In the genomic region with DNA sequence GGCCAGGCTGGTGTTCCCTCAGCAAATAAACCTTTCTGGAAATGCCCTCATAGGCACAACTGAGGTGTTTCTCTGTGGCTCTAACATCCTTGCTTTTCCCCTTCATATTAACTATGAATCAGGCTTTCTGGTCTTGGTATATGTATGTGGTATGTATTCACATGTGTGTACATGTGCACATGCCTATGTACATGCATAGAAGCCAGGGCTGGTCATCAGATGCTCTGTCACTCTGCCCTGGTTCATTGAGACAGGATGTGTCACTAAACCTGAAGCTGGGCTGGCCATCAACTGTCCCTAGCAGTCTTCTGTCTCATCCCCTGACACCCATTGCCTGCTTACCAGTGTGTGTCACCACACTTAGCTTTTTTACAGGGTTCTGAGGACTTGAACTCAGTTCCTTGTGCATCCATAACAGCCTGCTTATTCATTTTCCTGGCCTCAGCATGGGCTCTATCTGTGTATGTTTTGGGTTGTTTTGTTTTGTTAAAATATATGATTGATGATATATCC, we compare ENCODE assay signal across 22 mouse cellular contexts. TPM values are rescaled to one million over a fixed set of nuclear protein-coding genes. Genes with fewer than 3 reads are reported as not detected.
DNase-seq lines count a peak whose midpoint lies in the region; ATAC-seq and TF ChIP-seq lines count a peak whose summit lies in the region.
"Had no signal": no experiment of that assay in that cellular context is flagged by ENCODE, and none has a peak within 500 bp of the region (broad histone marks: within the 10 kb centered on the region; RNA-seq: fewer than 3 reads in every experiment).

No protein-coding gene starts in this region.

- DNase-seq in heart, adult 11 months: peak; percentile 52
- no peak for DNase-seq in heart, embryonic 10.5 days (ENCODE audit: low spot score)
- DNase-seq in MEL (ENCODE audit: low read depth, low spot score): peak; percentile 54
- DNase-seq in limb, embryonic 10.5 days (ENCODE audit: low spot score): no peak
- DNase-seq in midbrain, embryonic 10.5 days (ENCODE audit: low spot score): no peak
- DNase-seq: adrenal gland, adult 2 months; adrenal gland, adult 8-10 months; adrenal gland, postnatal 10 days; adrenal gland, postnatal 14 days; adrenal gland, postnatal 25 days; adrenal gland, postnatal 36 days; B cell, adult 2 months; cerebellum, adult 11 months; cerebellum, adult 11-12 months; cerebellum, adult 18-20 months; cerebellum, adult 2 months had no signal

- no peak for TF ChIP-seq EP300 in MEL (IDR thresholded peaks at IDR 0.05; ENCODE audit: low read depth in 1 of 2, low read length in 2 of 2)

- no peak for TF ChIP-seq RAD21 in MEL (IDR thresholded peaks at IDR 0.05; ENCODE audit: low read depth, low read length)

- H3K79me2 ChIP-seq in MEL (ENCODE audit: control insufficient read depth, insufficient read depth, low read length, poor library complexity): peaks cover 5% of the 10 kb centered on the region

- no peaks in the 10 kb centered on the region for H3K27me3 ChIP-seq in heart, embryonic 10.5 days (ENCODE audit: insufficient read depth, poor library complexity, severe bottlenecking)
- no peaks in the 10 kb centered on the region for H3K27me3 ChIP-seq in MEL (ENCODE audit: control insufficient read depth in 1 of 2, insufficient read depth in 2 of 2, low read length in 2 of 2)
- H3K27me3 ChIP-seq in limb, embryonic 10.5 days (ENCODE audit: low read depth, poor library complexity, severe bottlenecking): no peaks in the 10 kb centered on the region
- no peaks in the 10 kb centered on the region for H3K27me3 ChIP-seq in midbrain, embryonic 10.5 days (ENCODE audit: low read depth, poor library complexity, severe bottlenecking)
- H3K27me3 ChIP-seq: CH12.LX, Patski had no signal

- no peak for TF ChIP-seq CTCF in MEL (IDR thresholded peaks at IDR 0.05 in 2 of 3, conservative IDR thresholded peaks at IDR 0.05 in 1 of 3; ENCODE audit: control insufficient read depth in 1 of 3, insufficient read depth in 1 of 3, low read depth in 2 of 3, low read length in 3 of 3, poor library complexity in 1 of 3, severe bottlenecking in 1 of 3)

- no peak overlapping the region for H3K9ac ChIP-seq in MEL (ENCODE audit: control insufficient read depth, low read depth, low read length, poor library complexity, severe bottlenecking)

- H3K4me1 ChIP-seq in heart, embryonic 10.5 days: no peaks in the 10 kb centered on the region
- peaks cover 15 to 24% of the 10 kb centered on the region in 2 experiments for H3K4me1 ChIP-seq in MEL (ENCODE audit: control insufficient read depth in 1 of 2, insufficient read depth in 2 of 2, low read length in 2 of 2)
- H3K4me1 ChIP-seq in limb, embryonic 10.5 days: no peaks in the 10 kb centered on the region
- no peaks in the 10 kb centered on the region for H3K4me1 ChIP-seq in midbrain, embryonic 10.5 days

- no peaks in the 10 kb centered on the region for H3K9me3 ChIP-seq in heart, embryonic 10.5 days
- H3K9me3 ChIP-seq in MEL (replicated peaks; ENCODE audit: insufficient read depth, low read length): no peaks in the 10 kb centered on the region
- no peaks in the 10 kb centered on the region for H3K9me3 ChIP-seq in limb, embryonic 10.5 days (replicated peaks)
- no peaks in the 10 kb centered on the region for H3K9me3 ChIP-seq in midbrain, embryonic 10.5 days (replicated peaks)
- H3K9me3 ChIP-seq: G1E had no signal

- no peak overlapping the region for H3K27ac ChIP-seq in heart, embryonic 10.5 days
- peak overlapping the region; percentile 20; the same call in 1 of the 2 replicates for H3K27ac ChIP-seq in MEL (ENCODE audit: control insufficient read depth, low read depth, low read length)
- H3K27ac ChIP-seq in limb, embryonic 10.5 days: no peak overlapping the region
- no peak overlapping the region for H3K27ac ChIP-seq in midbrain, embryonic 10.5 days (replicated peaks)

- TF ChIP-seq POLR2A in MEL (IDR thresholded peaks at IDR 0.05; ENCODE audit: control insufficient read depth in 1 of 2, insufficient read depth in 1 of 2, low read depth in 1 of 2, low read length in 2 of 2, poor library complexity in 1 of 2): peak in 1 of 2 experiments; percentile 39; a peak in 1 of 4 replicates

- H3K36me3 ChIP-seq in heart, embryonic 10.5 days: peaks cover 51% of the 10 kb centered on the region
- H3K36me3 ChIP-seq in MEL (ENCODE audit: control insufficient read depth in 1 of 2, insufficient read depth in 2 of 2, low read length in 2 of 2): peaks cover 6 to 34% of the 10 kb centered on the region in 2 experiments
- H3K36me3 ChIP-seq in limb, embryonic 10.5 days: peaks cover 74% of the 10 kb centered on the region
- H3K36me3 ChIP-seq in midbrain, embryonic 10.5 days: peaks cover 69% of the 10 kb centered on the region

- 0 out of 2 replicates have a peak, but pooled peaks have one; percentile 37 for ATAC-seq in megakaryocyte-erythroid progenitor cell, adult 5-6 weeks (replicated peaks; ENCODE audit: low FRiP score, low TSS enrichment, poor library complexity, severe bottlenecking)
- ATAC-seq: activated CD4-positive, CD25-positive, alpha-beta regulatory T cell, adult 4 months; CD4-positive, CD25-positive, alpha-beta regulatory T cell, adult 4 months; Patski had no signal

- H3K4me3 ChIP-seq in heart, embryonic 10.5 days: no peak overlapping the region
- no peak overlapping the region for H3K4me3 ChIP-seq in MEL (ENCODE audit: control insufficient read depth in 1 of 2, insufficient read depth in 1 of 2, low read depth in 2 of 2, low read length in 2 of 2)
- no peak overlapping the region for H3K4me3 ChIP-seq in limb, embryonic 10.5 days
- no peak overlapping the region for H3K4me3 ChIP-seq in midbrain, embryonic 10.5 days

TF ChIP-seq in MEL, 35 proteins besides CTCF, POLR2A, EP300 and RAD21:
- no peak for TF ChIP-seq GATA1 (IDR thresholded peaks at IDR 0.05; ENCODE audit: low read depth, low read length)
- no peak for TF ChIP-seq TCF12 (IDR thresholded peaks at IDR 0.05; ENCODE audit: low read depth, low read length)
- peak; percentile 93; the same call in 1 of the 2 replicates for TF ChIP-seq POLR2AphosphoS5 (IDR thresholded peaks at IDR 0.05; ENCODE audit: borderline replicate concordance, low read depth, low read length)
- no peak for TF ChIP-seq MYC (IDR thresholded peaks at IDR 0.05; ENCODE audit: low read depth, low read length)
- no peak for TF ChIP-seq ELF1 (IDR thresholded peaks at IDR 0.05; ENCODE audit: low read depth, low read length)
- TF ChIP-seq POLR2AphosphoS2 (IDR thresholded peaks at IDR 0.05; ENCODE audit: low read length): peak; percentile 75; the same call in 1 of the 2 replicates
- TF ChIP-seq ZNF384 (IDR thresholded peaks at IDR 0.05; ENCODE audit: low read depth, low read length): no peak
- TF ChIP-seq MXI1 (IDR thresholded peaks at IDR 0.05; ENCODE audit: low read depth, low read length): no peak
- peak; percentile 27; the same call in 1 of the 2 replicates for TF ChIP-seq NELFE (IDR thresholded peaks at IDR 0.05; ENCODE audit: low read depth, low read length)
- TF ChIP-seq KAT2A (conservative IDR thresholded peaks at IDR 0.05; ENCODE audit: low read depth, low read length): no peak
- no peak for TF ChIP-seq MAZ (IDR thresholded peaks at IDR 0.05; ENCODE audit: low read depth, low read length)
- no peak for TF ChIP-seq SIN3A (IDR thresholded peaks at IDR 0.05; ENCODE audit: low read length)
- no peak for TF ChIP-seq CHD2 (IDR thresholded peaks at IDR 0.05; ENCODE audit: low read length)
TF ChIP-seq in MEL: peak in this region for 3.

RNA-seq across cellular contexts. Expression of a gene that starts 26.3 kb away (rescaled TPM):
- polyA plus RNA-seq in heart, embryonic 10.5 days (2016; fragmentation: Nextera tagmentation; extraction: Ambion mirVana): 13.4 and 20.3 TPM in 2 replicates
- 20.3 and 22.2 TPM in 2 replicates for total RNA-seq in MEL (2012; rRNA removed)
- 10 to 100 TPM in 1 of 2 experiments, not detected in 1; 15.9 TPM for polyA plus RNA-seq in MEL (2012; ENCODE audit: insufficient read depth in 1 of 2, insufficient read length in 2 of 2, low read depth in 1 of 2, low replicate concordance in 2 of 2, missing spikeins in 1 of 2)
- total RNA-seq in megakaryocyte-erythroid progenitor cell, adult 5-6 weeks (2014; fragmentation: Nextera tagmentation): 17.0 and 22.5 TPM in 2 replicates
- total RNA-seq in megakaryocyte-erythroid progenitor cell, adult 5-6 weeks (2017): 13.1 and 25.6 TPM in 2 replicates
- polyA plus RNA-seq in limb, embryonic 10.5 days (2016; fragmentation: Nextera tagmentation; extraction: Ambion mirVana): 27.3 and 29.6 TPM in 2 replicates
- 23.0 and 24.2 TPM in 2 replicates for polyA plus RNA-seq in midbrain, embryonic 10.5 days (2016; fragmentation: Nextera tagmentation; extraction: Ambion mirVana)

RNA-seq across cellular contexts. Expression of a gene that starts 26.4 kb away (rescaled TPM):
- 60.4 and 73.5 TPM in 2 replicates for polyA plus RNA-seq in heart, embryonic 10.5 days (2016; fragmentation: Nextera tagmentation; extraction: Ambion mirVana)
- 43.7 and 50.9 TPM in 2 replicates for total RNA-seq in MEL (2012; rRNA removed)
- polyA plus RNA-seq in MEL (2012; ENCODE audit: insufficient read depth in 1 of 2, insufficient read length in 2 of 2, low read depth in 1 of 2, low replicate concordance in 2 of 2, missing spikeins in 1 of 2): 10 to 100 TPM in 1 of 2 experiments, not detected in 1; 76.0 TPM
- 59.8 and 92.5 TPM in 2 replicates for total RNA-seq in megakaryocyte-erythroid progenitor cell, adult 5-6 weeks (2014; fragmentation: Nextera tagmentation)
- total RNA-seq in megakaryocyte-erythroid progenitor cell, adult 5-6 weeks (2017): 107 and 111 TPM in 2 replicates
- polyA plus RNA-seq in limb, embryonic 10.5 days (2016; fragmentation: Nextera tagmentation; extraction: Ambion mirVana): 89.8 and 111 TPM in 2 replicates
- 83.3 and 88.9 TPM in 2 replicates for polyA plus RNA-seq in midbrain, embryonic 10.5 days (2016; fragmentation: Nextera tagmentation; extraction: Ambion mirVana)

RNA-seq across cellular contexts. Expression of a gene that starts 29.4 kb away (rescaled TPM):
- polyA plus RNA-seq in heart, embryonic 10.5 days (2016; fragmentation: Nextera tagmentation; extraction: Ambion mirVana): 1.2 and 1.6 TPM in 2 replicates
- total RNA-seq in MEL (2012; rRNA removed): not detected in 2 replicates
- not detected for polyA plus RNA-seq in MEL (2012; ENCODE audit: insufficient read depth in 1 of 2, insufficient read length in 2 of 2, low read depth in 1 of 2, low replicate concordance in 2 of 2, missing spikeins in 1 of 2)
- 0.46 and 0.54 TPM in 2 replicates for total RNA-seq in megakaryocyte-erythroid progenitor cell, adult 5-6 weeks (2014; fragmentation: Nextera tagmentation)
- 0.08 and 1.6 TPM in 2 replicates for total RNA-seq in megakaryocyte-erythroid progenitor cell, adult 5-6 weeks (2017)
- 0.90 and 0.95 TPM in 2 replicates for polyA plus RNA-seq in limb, embryonic 10.5 days (2016; fragmentation: Nextera tagmentation; extraction: Ambion mirVana)
- 0.52 and 1.0 TPM in 2 replicates for polyA plus RNA-seq in midbrain, embryonic 10.5 days (2016; fragmentation: Nextera tagmentation; extraction: Ambion mirVana)
- polyA plus RNA-seq: G1E had no signal

Comparison
In these comparisons a context has a peak if more than half of its experiments do, and no peak if none do; other contexts are left out.
1. DNase-seq: peak in heart, adult 11 months (single experiment) and MEL (single experiment); none in heart, embryonic 10.5 days (single experiment), limb, embryonic 10.5 days (single experiment) and midbrain, embryonic 10.5 days (single experiment).